Mouse (Mus musculus) myocyte (in vitro differentiated cells): ENCODE measurements around the gene Ssh1.

ENCODE experiments used
- MAX ChIP-seq: IDR thresholded peaks from one replicate; pipeline ENCODE4 v1.6.1; 2011; ENCODE audit warnings: low read depth, mild to moderate bottlenecking, control low read depth
- POLR2A ChIP-seq: IDR thresholded peaks from one replicate; pipeline ENCODE4 v1.6.1; 2011; ENCODE audit warnings: low read depth, mild to moderate bottlenecking, control low read depth, moderate library complexity; ENCODE audit not compliant: insufficient read length
- SRF ChIP-seq: IDR thresholded peaks from one replicate; pipeline ENCODE4 v1.6.1; 2011; ENCODE audit warnings: low read depth; ENCODE audit not compliant: control insufficient read depth, insufficient read length
- USF1 ChIP-seq: IDR thresholded peaks from one replicate; pipeline ENCODE4 v1.6.1; 2011; ENCODE audit warnings: low read depth, mild to moderate bottlenecking, control low read depth, moderate library complexity

GRCm38 (mm10) chr5:113929950-113930647 lies 63.6 kb downstream of the Ssh1 start:
- TF ChIP-seq MAX (no peak), SRF (no peak), POLR2A (no peak), USF1 (no peak)
